Mouse (Mus musculus) cerebellum, postnatal 36 days (tissue): ENCODE results near the gene Foxp1.

ENCODE experiments used
- DNase-seq, 2 experiments: peaks; one replicate each; pipeline ENCODE4 v3.0.0; 2021 to 2022; ENCODE audit warnings: mixed read lengths in 2 of 2

Gene Foxp1

DNA sequence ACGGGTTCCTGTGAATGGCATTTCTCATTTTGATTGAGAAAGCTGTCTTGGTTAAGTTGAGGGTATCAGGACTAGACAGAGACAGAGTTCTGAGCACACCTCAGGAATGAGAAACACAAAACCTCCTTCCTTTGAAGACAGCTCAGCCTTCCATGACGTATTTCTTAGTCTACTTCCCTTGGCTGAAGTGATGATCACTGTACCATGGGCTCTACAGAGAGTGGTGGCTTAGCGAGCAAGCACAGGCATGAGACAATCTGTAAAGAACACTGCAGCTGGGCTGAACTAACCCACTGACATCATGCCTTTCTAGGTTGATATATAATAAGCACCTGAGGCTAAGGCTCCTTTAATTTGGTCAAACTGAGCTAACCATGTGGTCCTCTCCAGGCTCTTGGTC is 172.0 kb downstream of the Foxp1 start:
- DNase-seq, result no peak

DNA sequence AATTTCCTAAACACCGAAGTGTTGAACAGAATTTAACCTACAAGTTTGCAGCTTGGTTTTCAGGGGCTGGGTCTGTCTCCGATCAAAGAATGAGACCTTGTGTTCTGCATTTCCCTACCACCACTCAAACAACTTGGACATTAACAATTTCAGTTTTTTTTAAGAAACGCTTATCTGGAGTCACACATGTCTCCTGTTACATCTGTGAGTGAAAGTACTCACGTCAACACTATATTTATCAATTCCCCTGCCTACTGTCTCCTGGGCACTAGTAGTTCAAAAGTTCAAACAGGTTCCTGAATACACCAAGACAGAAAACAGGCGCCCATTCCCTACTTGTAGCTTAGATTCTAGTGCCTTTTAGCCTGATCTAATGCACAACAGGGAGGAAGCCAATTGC is 172.4 kb downstream of the Foxp1 start:
- no peak for DNase-seq

DNA sequence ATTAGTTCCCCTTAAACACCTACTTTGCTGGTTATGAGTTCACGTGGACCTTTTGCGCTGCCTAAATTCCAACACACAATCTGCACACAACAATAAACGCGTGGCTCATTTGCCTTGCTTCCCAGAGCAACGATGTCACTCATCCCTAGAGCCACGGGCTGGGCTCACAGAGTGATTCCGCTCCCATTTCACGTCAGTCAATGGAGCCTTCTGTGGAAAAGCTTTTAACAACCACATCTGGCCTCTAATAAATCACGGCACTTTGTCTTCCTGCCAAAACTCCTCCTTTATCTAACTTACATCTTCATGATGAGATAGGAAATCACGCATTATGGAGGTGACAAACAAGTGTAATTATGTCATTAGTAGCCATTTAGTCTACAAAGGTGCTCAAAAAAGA is 174.7 kb downstream of the Foxp1 start:
- DNase-seq, result no peak

DNA sequence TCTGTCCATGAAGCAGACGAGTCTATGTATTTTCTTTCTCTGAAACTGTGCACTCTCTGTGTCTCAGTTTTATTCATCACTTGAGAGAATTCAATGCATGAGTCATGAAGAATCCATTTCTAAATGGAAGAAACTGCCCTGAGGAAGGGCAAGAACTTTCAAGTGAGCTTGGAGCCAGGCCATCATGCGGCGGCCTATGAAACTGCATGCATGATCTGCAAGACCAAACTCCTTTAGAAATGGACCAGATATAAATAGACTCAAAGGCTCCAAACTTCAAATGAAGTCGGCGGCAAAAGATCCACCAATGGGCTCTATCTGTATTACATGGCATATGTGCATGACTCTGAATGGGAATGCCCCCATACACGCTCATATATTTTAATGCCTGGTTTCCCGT is 177.6 kb downstream of the Foxp1 start:
- DNase-seq, result no peak

DNA sequence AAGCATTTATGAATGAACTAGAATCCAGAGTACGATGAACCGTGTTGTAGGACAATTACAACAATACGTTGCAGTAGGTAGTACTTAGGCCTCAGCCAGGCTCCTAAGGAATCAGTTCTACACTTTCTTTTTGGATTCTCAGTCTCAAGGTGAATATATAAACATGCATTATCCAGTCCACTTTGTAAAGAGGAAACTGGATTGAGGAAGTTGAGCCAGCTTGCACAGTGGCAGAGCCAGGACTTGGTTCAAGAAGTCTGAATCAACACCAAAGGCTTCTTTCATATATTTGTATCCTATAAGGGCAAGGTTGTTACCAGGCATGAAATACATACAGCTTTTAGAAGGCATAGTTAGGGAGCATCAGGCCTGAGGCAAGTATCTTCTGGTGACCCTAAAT is 178.2 kb downstream of the Foxp1 start:
- no peak for DNase-seq

DNA sequence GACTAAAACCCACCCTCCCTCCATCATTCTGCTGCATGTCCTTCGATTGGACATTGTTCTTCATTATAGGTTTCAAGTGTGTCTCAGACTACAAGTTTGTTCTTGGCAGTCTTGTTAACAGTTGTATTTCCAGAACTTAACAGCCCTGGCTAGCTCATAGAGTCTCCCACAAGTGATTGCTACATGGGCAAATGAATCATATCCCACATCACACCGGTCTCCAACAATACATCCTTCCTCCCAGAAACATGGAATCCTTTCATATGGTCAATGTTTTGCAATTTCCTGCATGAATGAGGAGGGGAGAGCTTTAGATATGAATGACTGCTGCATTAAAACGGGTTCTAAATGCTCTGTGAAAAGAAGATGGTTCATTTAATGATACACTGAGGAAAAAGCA is 178.7 kb downstream of the Foxp1 start:
- DNase-seq, result no peak

DNA sequence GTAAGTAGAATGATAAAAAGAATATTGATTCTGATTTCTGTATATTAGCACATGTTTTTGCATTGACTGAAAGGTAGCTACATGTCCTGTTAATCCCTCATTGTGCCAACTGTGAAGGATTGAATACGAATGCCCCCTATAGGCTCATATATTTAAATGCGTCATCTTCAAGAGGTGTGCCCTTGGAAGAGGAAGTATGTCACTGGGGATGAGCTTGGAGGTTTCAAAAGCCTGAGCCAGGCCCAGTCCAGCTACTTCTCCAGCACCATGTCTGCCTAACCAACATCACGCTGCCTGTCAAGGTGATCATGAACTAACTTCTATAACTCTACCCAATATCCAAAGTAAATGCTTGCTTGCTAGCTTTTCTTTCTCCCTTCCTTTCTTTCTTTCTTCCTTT is 180.1 kb downstream of the Foxp1 start:
- no peak for DNase-seq

DNA sequence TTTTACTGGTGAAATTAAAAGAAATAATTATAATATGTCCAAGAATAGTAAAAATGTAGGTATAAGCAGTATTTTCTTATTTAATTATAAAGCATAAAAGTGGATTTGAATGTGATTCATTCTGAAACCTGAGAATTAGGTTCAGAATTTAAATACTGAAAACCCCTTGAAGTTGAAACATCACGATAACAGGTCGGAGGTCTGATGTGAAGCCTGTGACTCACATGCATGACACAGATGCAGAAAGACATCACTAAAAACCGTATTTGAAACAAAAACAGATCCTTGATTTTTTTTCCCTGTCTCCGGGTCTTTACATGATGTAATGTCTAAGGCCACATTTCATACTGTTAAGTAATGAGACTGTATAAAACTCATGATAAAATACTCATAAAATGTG is 181.6 kb downstream of the Foxp1 start:
- DNase-seq, result no peak

DNA sequence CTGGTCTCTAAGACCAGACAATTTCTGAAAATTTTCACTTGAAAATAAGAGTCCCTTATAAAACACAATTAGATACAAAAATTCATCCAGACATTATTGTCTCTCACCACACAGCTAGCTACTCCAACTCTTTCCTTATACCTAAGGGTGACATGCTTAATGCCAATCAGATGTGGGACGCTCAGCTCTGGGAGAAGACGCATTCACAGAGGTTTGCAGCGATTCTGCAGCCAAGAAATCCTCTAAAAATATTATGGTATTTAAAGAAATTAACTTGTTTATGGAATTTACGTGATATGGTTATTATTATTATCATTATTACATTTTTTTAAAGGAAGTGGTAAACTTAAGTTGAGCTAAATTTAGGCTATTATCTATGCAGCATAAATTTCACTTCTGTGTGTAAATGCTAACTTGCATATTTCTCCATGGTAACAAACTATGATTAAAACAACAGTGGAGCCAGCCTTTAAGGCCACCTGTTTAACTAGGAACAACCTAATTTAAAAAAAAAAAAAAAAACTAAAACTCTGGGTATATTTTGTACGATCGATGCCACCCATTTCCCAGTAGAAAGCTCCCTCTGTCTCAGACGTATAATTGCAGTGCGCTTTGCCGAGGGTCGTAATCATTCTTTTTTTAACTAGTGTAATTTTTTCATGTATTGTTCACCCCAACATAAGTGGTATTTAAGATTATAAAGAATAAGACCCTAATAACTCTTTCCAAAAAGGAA is 182.4 kb downstream of the Foxp1 start:
- no peak for DNase-seq

DNA sequence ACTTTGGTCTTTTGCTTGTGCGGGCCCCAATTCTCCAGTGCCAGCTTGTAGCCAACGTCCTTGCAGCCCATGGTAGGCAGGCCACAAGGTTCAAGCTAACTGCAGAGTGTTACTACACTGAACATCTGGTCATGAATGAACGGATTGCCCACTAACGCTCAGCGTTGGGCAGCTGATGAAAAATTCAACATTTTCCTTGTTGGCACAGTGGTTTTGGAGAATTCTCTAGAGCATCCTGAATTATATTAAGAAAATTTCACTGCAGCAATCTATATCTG is 183.2 kb downstream of the Foxp1 start:
- DNase-seq, result no peak

DNA sequence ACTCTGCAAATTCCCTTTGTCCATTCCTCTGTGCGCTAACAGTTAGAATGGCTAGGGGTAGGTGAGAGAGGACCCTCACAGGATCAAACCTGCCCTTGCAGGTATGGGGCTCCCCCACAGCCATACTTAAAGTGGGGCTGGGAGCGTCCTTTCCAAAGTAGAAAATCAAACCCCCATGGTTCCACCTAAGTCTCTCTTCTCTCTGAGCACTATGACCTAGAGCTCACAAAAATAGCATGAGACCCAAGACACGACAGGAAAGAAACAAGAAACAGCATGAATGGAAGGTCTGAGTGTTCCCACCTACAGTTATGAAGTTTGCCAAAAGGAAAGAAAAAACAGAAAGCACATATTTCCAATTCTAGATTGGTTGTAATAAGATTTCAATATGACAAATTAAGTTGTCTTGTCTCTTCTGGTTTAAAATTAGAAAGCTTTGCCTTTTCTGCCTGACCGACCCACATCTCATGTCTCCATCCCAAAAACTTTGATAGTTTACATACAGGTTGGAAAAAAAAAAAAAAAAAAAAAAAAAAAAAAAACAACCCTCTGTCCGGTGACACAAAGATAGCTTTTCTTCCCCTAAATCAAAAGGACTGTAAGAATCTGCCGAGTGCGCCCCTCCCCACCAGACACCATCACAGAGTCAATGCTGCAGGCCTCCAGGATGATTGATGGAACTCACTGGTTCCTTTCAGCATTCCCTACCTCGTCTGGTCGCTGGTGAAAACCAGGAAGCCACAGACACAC is 183.8 kb downstream of the Foxp1 start:
- DNase-seq, result no peak

DNA sequence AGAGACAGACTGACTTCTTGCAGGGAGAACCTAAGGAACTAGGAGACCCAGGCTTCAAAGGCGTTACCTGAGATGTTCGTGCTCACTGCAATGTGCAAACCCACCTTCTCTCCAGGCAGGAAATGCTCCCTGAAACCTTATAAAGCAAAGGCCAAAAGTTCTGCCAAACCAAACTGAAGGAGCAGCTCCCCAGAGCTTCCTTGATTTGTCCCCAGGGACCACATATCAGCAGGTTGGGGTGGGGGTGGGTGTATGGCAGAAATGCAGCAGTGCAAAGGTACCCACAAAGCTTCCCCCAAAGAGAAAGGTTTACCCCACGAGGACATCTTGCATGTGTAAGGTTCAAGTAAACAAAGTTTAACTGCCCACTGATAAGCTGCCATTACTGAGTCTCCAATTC is 184.3 kb downstream of the Foxp1 start:
- no peak for DNase-seq

DNA sequence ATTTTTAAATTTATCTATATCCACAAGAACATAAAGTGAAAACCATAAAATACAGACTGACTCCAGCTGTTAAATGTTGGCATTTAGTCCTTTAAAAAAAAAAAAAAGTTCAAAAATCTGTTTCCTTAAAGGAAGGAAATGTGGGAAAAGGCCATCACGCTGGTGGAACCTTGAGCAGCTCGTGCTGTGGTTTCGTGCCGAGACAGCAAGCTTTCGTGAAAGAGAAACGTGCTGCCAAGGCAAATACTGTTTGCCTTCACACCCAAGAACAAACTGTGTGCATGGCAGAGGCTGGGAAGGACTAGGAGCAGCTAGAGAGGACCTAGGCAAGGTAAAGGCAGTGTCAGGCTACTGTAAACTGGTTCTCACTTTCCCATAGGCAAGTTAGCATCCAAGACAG is 184.9 kb downstream of the Foxp1 start:
- no peak for DNase-seq

DNA sequence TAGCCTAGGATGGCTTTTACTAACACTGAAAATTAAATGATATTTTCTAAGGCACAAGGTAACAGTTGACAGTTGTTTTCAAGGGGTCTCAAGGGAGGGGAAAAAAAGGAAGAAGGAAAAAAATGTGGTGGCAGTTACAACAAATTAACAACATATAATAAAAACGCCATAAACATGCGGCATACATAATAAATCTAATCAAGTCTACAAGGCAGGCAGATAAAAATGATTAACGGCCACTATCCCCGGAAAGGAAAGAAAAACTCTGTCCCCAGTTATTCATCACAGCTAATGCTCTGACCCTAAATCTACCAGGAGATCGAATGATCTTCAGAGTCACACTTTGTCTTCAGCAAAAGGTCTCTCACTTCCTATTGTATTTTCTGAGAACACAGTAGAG is 186.3 kb downstream of the Foxp1 start:
- no peak for DNase-seq

DNA sequence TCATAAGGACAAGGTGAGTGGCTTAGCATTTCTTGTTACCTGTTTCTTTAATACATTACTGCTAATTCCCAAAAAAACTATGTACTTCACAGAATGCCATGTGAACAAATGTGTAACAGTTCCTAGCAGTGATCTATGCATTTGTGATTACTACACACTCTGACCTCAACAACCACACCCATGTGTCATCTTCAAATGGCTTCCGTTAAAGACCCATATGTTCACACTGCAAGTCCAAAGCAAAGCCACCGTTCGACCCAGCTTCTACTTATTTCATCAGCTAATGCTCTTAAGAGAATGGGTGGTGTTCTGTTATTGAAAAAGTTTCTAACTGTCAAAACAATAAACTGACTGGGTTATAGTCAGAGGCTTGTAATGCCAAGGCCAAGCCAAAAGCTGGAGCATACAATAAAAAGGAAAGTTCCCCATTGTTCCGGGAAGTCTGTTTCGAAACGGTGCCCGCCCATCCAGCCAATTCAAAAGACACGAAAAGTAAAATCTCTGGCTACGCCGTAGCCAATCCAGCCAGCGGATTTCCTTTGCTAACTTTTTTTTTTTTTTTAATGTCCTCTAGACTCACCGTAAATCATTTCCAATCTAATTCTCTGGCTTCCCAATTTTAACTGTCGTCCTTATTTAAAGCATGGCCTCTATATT is 187.2 kb downstream of the Foxp1 start:
- no peak for DNase-seq

DNA sequence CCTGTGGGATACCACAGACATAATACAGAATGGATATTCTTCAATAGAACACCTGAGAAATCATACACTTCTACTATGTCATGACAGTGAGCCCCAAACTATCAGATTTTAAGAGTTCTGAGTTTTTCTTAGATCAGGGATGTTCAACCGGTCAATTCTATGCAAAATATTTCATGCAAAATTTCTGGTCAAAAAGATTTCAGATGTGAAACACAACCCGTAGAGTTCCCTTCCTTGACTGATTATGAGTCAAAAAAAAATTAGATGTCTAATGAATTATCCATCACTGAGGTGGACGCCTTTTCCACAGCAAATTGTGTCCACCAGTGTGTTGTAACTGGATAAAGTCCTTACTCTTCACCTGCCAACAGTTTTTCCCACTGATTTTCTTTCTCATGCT is 188.3 kb downstream of the Foxp1 start:
- DNase-seq, result no peak

DNA sequence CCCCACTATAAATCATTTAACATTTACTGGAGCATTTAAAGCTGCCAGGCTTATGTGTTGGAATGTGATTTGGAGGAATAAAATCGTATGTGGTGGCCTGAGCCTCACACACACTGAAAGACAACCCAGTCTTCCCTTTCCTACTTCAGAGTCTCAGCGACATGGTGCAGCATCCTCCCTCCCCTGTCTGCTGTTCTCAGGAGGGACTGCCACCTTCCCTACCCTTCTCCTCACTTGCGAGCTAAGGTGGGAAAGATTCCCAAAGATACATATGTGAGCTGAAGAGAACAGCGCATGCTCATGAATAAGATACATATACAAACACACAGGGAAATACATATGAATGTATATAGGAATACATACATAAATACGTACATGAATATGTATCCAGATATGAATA is 189.4 kb downstream of the Foxp1 start:
- DNase-seq, result no peak

DNA sequence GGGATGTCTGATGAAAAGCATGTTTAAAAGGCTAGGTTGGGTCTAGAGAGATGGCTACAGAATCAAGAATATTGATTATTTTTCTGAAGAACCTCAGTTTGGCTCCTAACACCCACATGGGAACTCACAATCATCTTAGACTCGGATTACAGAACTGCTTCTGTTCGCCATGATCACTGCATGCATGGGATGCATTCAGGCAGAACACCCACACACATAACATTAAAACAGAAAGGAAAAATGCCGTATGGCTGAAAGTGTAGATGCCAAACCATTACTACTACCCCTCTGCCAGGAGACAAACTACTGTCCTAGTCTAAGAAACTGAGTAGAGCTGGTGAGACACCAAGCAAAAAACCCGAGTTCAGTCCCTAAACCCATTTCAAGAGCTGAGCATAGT is 192.4 kb downstream of the Foxp1 start:
- no peak for DNase-seq

DNA sequence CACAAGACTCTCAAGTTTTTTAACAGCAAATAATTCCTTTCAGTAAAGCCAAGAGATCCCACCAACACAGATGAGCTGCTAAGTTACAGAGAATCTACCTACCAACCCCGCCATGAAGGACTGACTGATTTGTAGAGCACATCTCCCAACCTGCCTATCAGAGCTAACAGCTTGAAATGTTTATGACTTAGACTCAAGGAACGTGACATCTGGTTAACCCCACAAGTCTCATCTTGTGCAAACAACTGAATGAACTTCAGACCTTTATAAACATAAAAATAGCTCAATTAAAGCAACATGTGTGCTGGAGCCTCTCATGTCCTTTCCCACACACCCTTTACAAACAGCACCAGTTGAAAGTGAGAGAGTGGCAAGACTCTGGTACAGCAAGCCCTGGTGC is 193.9 kb downstream of the Foxp1 start:
- no peak for DNase-seq

DNA sequence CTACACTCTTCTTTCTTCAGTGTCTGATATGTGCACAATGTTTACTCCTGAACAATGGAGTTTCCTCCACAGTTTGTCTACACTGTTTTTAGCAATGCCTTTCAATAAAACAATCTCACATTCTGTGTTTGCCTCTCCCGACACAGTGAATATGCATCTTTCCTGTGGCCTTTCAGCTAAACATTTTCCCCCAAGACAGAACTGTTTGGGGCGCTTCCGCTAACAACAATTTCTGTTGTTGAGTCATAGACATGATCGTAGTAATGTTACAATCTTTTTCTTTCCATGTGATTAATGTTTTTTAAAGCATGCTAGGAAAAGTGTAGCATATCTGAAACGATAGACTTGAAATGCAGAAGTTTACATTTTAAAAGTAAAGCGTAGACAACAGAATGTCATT is 194.4 kb downstream of the Foxp1 start:
- DNase-seq, result no peak

DNA sequence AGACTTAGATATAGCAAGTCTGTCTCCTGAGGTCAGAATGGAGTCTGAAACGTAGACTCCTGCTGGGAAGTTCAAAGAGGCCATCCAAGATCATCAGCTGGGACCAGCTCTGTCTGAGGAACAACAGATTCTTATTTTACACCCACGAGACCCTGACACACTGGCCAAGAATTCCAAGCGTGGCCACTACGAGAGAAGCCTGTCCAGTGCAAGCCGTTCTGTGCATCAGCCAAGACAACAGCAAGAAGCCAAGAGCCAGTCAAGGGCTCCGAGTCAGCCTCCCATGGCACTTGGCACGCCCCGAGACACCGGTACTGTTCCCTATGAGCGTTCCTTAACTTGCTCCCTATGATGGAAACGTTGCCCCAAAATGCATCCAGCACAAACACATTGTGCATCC is 194.8 kb downstream of the Foxp1 start:
- DNase-seq, result peak in 1 of 2 experiments; percentile 8

DNA sequence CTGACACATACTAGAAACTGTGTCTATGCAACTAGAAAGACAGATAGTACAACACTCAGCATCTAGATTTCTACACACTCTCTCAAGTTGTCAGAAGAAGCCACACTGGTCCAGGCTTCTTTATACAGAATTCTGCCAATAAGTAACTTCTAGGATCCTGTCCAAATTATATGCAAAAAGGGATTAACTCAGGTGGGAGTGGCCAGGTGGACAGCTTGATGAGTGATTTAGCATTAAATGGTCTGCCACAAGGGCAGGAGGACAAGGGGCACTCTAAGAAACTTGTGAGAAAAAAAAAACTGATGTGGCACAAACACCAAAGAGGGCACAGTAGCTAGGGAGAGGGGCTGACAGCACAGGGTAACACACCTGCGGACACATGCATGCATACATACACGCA is 196.6 kb downstream of the Foxp1 start:
- DNase-seq, result no peak

DNA sequence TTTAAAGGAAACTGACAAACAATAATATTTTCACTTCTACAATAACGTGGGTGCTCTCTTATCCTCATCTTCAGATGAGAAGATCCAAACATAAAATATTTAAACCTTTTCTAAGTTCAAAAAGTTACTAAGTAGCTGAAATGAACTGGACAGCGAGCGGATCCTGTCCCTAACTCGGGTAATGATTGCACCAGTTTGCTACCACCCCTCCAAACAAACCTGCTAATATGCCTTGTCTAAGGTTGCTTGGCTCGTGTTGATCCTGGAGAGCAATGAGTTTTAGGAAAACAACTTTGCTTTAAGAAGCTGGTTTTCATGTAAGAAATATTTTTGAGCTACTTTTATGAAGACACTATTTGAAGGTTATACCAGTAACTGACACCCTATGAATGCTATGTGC is 197.1 kb downstream of the Foxp1 start:
- no peak for DNase-seq

DNA sequence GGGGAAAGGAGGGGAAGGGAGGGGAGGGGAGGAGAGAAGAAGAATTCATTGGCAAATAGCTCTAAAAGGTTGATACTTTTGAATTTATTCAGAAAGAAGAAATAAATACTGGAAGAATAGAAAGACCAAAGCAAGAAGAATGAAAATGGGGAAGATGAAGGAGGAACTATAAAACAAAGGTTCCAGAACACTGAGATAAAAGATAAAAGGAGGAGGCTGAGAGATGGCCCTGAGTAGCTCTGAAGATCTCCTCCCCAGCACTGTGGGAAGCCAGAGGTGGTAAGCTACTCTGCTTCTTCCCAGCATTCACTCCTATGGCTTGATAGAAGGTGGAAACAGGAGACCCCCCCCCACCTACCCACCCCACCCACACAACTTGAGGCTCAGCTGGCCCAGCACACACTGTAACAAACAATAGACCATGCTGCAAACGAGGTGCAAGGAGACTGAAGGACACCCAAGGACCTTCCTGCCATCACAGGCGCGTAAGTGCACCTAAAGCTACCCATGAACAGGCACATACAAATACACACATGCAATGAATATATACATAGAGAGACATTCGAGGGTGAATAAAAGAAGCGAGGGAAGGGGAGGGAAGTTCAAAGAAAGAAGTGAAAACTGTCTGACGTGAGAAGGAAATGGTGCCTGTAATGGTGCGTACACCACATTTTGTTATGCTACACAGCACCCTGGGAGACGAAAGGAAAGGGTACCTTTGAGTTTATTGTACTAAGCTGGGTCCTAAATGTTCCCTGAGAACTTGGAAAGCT is 200.2 kb downstream of the Foxp1 start:
- no peak for DNase-seq
